Mouse (Mus musculus) brain, embryonic 14.5 days (tissue): Measurements from ENCODE around the gene Pycr1.

Experiments
- CTCF ChIP-seq: fragments of 200-500 bp; IDR thresholded peaks from 2 replicates; pipeline ENCODE4 v1.5.1; 2012; ENCODE audit warnings: inconsistent platforms, mild to moderate bottlenecking, moderate library complexity, borderline replicate concordance; ENCODE audit not compliant: insufficient read depth, insufficient read length; ENCODE audit errors: extremely low read depth
- POLR2A ChIP-seq: fragments of 200-500 bp; IDR thresholded peaks from 2 replicates; pipeline ENCODE4 v1.6.1; 2012; ENCODE audit warnings: mild to moderate bottlenecking, inconsistent platforms, borderline replicate concordance; ENCODE audit not compliant: poor library complexity, insufficient read depth, insufficient read length, severe bottlenecking; ENCODE audit errors: extremely low read depth

GRCm38 (mm10) chr11:120598990-120599549 is 44.5 kb downstream of the Pycr1 start:
- TF ChIP-seq POLR2A (no peak), CTCF (no peak)
